Mouse (Mus musculus): ENCODE measurements around the gene Hecw2. TPM values are rescaled to one million over a fixed set of nuclear protein-coding genes. Genes with fewer than 3 reads are reported as not detected.

Gene Hecw2
- total RNA-seq, 4 experiments from 2014 or later, result 1.9 to 4.3 (median 2.3) TPM

DNA sequence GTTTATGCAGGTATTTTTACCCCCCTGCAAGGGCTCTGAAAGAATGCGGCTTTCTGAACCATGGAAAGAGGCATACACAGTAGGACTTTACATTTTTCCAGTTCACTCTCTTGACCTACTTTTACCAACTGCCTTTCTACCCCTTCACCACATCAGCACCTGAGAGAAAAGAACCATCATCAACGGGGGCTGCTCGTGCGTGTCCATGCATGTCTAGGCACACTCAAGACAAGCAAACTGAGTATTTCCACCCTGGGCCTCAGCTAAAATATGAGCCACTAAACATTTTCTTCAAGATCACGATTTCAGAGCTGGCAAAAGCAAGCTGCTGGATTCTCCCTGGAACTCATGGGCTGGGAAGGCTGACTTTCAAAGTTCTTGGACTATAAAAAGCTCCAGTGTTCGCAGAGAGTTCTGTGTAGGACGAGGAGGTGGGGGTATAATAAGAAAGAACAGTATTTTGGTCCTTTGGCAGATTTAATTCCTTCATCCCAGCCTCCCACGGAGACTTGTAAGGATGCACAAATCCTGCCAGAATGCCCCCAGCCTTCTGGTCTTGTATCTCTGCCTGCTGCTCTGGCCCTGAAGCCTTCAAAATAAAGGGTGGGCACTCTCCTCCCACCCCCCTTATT, 76.5 kb downstream of the Hecw2 start:
- no peak for DNase-seq (ENCODE audit: low spot score in 2 of 2)

GRCm38 (mm10) chr1:54110920-54111605, 83.9 kb downstream of the Hecw2 start:
- DNase-seq (ENCODE audit: low spot score in 2 of 2), result no peak

GRCm38 (mm10) chr1:54109255-54109654, 85.7 kb downstream of the Hecw2 start:
- no peak for DNase-seq (ENCODE audit: low spot score in 2 of 2)

- DNase-seq (ENCODE audit: low spot score in 2 of 2), result no peak
These were observed 88.2 kb downstream of the Hecw2 start for GRCm38 (mm10) chr1:54106756-54107155.

GRCm38 (mm10) chr1:54079708-54080107, 115.3 kb downstream of the Hecw2 start:
- DNase-seq (ENCODE audit: low spot score in 2 of 2), result no peak

GRCm38 (mm10) chr1:54074456-54074855, 120.5 kb downstream of the Hecw2 start:
- peak; percentile 14 to 47 for DNase-seq (ENCODE audit: low spot score in 2 of 2)

GRCm38 (mm10) chr1:54070121-54070520, 124.8 kb downstream of the Hecw2 start:
- no peak for DNase-seq (ENCODE audit: low spot score in 2 of 2)

DNA sequence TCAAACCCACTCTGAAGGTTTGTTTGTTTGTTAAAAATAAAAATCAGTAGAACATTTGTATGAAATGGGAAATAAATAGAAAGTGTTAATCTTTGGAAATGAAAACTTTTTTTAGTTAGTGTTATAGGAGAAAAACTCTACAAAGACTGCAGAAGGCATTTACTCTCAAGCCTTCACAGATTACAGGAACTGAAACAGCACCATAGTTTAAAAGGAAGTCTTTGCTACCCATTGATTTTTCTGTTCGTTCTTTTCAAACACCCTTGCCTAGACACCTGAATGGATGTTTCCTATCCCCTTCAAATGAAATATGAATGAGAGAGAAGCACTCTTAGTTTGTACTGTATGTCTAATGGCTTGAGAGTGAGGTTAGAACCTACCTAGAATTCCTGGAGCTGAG, 126.7 kb downstream of the Hecw2 start:
- no peak for DNase-seq (ENCODE audit: low spot score in 2 of 2)

DNA sequence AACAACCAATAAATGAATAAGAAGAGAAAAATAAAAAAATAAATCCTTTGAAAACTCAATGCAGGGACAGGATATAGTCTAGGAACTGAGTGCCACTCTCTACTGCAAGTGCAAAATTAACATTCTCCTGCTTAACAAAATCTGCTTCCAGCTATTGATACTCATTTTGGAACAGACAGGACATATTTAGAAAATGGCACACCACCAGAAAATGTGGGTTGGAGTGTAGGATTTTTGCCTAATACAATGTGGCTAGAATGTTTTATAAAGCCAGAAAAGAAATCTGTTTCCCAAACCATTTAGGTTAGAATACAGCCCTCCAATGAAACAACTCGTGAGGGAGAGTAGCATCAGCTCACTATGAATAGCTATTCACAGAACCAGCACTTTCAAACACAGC, 129.5 kb downstream of the Hecw2 start:
- no peak for DNase-seq (ENCODE audit: low spot score in 2 of 2)

DNA sequence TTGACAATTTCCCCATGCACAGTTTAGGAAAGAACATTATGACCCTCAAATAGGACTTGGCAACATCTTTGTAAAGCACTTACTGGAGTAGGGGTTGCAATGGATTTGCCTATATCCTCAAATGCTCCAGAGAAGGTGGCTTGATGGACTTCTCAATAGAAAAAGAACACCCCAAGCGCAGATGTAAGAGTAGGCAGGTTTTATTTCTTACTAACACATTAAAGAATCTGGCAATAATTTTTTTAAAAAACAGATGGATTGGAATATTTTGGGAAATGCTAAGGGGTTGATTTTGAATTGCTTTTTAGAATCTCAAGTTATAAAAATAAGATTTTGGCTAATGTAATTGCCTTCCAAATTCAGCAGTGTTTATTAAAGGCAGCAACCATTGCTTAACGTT, 133.9 kb downstream of the Hecw2 start:
- DNase-seq (ENCODE audit: low spot score in 2 of 2), result no peak

GRCm38 (mm10) chr1:54059731-54060130, 135.2 kb downstream of the Hecw2 start:
- no peak for DNase-seq (ENCODE audit: low spot score in 2 of 2)

DNA sequence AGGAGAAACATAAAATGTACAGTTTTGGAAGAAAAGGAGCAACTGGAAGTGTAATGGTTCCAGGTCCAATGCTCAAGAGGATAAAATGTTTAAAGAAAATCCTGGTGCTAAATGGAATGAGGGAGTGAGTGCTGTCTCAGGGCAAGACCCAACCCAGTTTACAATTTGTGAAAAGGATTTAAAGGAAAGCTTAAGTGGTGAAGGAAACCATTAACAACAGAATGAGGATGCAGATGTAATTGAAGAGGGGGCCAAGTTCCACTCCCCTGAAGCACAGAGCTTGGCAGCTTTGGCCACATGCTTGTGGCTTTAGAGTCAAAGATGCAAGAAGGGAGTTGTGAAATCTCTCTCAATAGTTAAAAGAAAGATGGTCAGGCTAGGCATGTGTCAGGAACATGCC, 142.2 kb downstream of the Hecw2 start:
- DNase-seq (ENCODE audit: low spot score in 2 of 2), result no peak

DNA sequence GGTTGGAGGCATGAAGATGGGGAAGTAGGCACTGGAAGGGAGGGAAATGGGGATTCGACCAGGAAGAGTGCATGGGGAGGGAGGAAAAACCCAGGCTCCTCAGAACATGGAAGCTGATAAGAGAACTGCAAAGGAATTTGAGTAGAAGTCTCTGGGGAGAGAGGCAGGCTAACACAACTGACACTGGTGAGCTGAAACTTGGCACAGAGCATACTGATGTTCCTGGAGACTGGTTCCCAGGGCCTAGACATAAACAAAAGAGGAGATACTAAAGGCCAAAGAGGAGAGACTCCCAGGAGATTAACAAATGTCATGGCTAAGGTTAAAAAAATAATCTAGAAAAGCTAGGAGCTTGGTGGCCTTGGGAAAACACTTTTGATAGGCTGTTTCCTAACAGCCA, 148.0 kb downstream of the Hecw2 start:
- no peak for DNase-seq (ENCODE audit: low spot score in 2 of 2)

DNA sequence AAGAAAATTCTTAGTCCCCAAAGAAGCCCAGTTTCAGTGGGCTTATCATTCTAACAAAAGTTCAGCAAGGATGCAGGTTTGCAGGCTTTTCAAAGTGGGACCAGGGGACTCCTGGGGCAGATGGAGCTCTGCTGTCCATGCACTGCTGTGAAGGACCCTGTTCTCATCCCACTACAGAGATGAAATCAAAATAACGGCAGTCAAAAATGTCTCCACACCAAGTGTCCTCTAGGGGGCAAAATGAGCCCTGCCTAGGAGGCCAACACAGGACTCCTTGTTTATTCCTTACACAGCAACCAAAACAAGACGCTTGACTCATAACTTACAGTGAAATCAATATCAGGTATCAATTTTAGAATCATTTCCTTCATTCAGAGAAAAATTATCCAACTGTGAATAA, 155.9 kb downstream of the Hecw2 start:
- DNase-seq (ENCODE audit: low spot score in 2 of 2), result no peak

DNA sequence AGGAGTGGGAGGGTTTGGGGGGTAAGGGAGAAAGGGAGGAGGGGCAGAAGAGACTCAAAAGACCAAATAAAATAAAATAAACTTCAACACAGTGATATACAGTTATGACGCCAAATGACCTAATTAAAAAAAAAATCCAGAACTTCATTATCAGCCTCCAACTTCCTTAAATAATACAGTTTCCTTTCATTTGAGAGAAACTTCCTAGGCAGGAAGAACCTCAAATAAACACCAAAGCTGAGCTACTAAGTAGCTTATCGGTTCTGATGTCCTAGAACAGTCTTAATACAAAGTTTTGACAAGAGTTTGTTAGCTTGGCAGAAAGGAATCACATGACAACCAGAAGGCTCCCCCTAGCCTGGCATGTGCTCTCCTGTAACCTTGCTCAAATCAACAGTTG, 177.3 kb downstream of the Hecw2 start:
- DNase-seq (ENCODE audit: low spot score in 2 of 2), result no peak

DNA sequence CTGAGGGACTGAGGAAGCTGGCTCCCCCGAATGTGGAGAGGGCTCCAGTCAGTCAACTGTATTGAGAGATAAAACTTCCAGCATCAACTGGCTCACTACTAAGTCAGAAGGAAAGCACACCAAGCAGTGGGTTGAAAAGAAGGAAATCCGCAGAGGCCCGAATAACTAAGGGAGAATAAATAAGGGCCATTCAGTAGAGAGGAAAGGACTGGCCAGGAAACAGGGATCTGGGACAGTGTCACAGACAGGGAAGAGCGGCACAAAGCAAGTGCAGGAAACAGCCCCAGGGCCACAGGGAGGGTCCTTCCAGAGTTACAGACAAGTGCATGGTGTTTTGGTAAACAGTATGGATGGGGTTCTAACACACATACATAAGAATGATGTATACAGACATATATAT, 179.2 kb downstream of the Hecw2 start:
- no peak for DNase-seq (ENCODE audit: low spot score in 2 of 2)

- DNase-seq (ENCODE audit: low spot score in 2 of 2), result no peak
These were observed 182.6 kb downstream of the Hecw2 start for GRCm38 (mm10) chr1:54012414-54012813.

DNA sequence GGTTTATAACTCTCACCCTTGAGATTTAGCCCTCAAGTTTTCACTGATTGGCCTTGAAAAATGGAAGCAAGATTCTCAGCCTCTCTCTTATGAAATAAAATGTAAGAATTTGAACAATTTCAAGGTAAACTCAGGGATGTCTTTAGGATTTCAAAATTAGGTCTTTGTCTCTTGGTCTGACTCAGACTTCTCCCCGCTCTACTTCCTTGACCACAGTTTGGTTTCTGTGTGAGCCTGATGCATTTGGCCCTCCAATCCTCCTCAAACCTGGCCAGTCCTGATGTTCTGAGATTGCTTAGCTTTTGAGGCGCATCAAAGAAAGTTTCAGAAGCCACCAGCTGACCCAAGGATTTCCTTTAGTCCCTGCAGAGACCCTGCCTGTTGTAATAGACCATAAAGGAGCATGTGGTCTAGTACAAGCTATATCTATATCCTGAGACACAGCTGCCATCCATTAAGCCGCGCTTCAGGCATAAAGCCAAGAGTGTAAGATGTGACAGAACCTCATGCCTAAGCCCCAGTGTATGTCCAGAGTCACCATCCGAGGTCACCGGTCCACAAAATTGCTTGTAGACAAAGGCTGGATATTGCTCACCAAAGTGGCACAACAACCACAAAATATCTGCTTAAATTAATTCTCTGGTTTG, 185.4 kb downstream of the Hecw2 start:
- no peak for DNase-seq (ENCODE audit: low spot score in 2 of 2)

- no peak for DNase-seq (ENCODE audit: low spot score in 2 of 2)
These were observed 189.0 kb downstream of the Hecw2 start for GRCm38 (mm10) chr1:54005860-54006386.

DNA sequence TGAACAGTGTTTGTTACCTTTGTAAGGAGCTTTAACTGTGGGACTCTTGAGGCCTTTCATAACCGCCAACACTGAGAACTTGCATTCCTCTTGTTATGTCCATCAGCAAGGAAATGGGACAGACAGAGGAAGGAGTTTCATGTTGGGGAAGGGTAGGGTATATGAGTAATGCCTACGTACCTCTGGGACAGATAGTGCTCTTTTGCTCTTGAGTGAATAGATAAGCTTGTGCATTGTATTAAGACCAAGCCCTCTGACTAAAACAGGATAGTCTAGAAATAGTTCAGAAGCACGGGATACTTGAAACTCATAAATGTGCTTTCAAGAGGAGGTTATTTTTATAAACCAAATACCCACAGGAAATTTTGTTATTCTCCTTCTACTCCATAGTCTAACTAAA, 191.7 kb downstream of the Hecw2 start:
- DNase-seq (ENCODE audit: low spot score in 2 of 2), result no peak

DNA sequence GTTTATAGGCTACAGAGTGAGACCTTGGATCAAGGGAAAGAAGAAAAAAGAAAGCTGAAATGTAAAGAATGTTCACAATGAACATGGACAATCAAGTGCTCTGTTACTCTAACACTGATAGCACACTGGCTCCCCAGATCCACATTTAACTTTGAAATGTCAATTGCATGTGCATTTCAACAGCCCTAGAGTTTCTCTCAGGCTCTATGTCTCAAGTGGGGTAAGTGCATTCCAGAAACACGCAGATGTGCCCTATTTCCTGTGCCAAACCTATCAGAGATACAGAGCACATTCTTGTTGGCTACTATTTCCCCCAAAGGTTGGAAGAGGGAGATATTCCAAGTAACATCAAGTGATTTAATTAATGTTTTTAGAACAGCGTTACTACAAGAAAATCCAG, 192.9 kb downstream of the Hecw2 start:
- no peak for DNase-seq (ENCODE audit: low spot score in 2 of 2)

DNA sequence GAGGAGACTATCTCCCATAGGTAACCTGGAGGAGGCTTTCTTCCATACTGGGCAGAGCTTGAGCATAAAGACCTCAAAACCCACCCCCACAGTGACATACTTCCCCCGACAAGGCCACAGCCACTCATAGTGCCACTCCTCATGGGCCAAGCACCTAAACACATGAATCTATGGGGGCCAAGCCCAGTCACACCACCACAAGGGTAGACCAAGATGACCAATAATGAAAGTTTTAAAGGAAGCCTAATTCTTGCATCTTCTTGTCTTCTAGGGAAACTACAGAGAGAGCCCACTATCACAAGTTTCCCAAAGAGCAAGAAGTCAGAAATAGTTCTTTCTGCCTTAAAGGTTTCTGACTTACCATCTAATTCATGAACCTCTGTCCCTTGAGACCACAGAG, 197.7 kb downstream of the Hecw2 start:
- no peak for DNase-seq (ENCODE audit: low spot score in 2 of 2)
